Mouse (Mus musculus) heart, embryonic 10.5 days (tissue): ENCODE results near the gene Vstm2b. TPM values are rescaled to one million over a fixed set of nuclear protein-coding genes. Genes with fewer than 3 reads are reported as not detected.

Source experiments
- DNase-seq: peaks from one replicate; pipeline ENCODE4 v3.0.0-alpha.2; 2017; ENCODE audit warnings: low spot score
- H3K27ac ChIP-seq: fragments of 300-500 bp; sonication (generic); 2 replicates; pipeline ENCODE4 v1.5.1; 2016; ENCODE audit warnings: mild to moderate bottlenecking
- H3K27me3 ChIP-seq: fragments of 300-500 bp; sonication (generic); 2 replicates; pipeline ENCODE4 v1.6.1; 2016; ENCODE audit warnings: mild to moderate bottlenecking; ENCODE audit not compliant: poor library complexity, insufficient read depth, severe bottlenecking
- H3K36me3 ChIP-seq: fragments of 300-500 bp; sonication (generic); 2 replicates; pipeline ENCODE4 v1.6.1; 2016; ENCODE audit warnings: mild to moderate bottlenecking, moderate library complexity
- H3K4me1 ChIP-seq: fragments of 300-500 bp; sonication (generic); 2 replicates; pipeline ENCODE4 v1.6.1; 2016; ENCODE audit warnings: mild to moderate bottlenecking
- H3K4me3 ChIP-seq: fragments of 300-500 bp; sonication (generic); 2 replicates; pipeline ENCODE4 v1.5.1; 2016; ENCODE audit warnings: mild to moderate bottlenecking, moderate library complexity
- H3K9me3 ChIP-seq: fragments of 300-500 bp; sonication (generic); 2 replicates; pipeline ENCODE4 v1.6.1; 2016; ENCODE audit warnings: mild to moderate bottlenecking, moderate library complexity
- WGBS: fragments of 180-500 bp; shearing (Covaris S2); methylation state at CpG from one replicate; pipeline ENCODE4 v1.1.7; 2016; 5-methylcytosine and 5-hydroxymethylcytosine counted together
- polyA plus RNA-seq: library from polyadenylated mRNA; unstranded; fragments of >200 nt; fragmentation: Nextera tagmentation; extraction: Ambion mirVana; gene quantifications from 2 replicates; pipeline ENCODE4 v1.2.1, GENCODE M21; 2016

Vstm2b gene
- polyA plus RNA-seq, result 0.84 and 1.9 TPM in 2 replicates

GRCm38 (mm10) chr7:40898096-40898710 is at the start of gene Vstm2b:
Gene Vstm2b (plus strand): TSS chr7:40898328.
- DNase-seq, result no peak
- 3% methylated on average over 34 of the region's 35 CpGs for WGBS
- peak within 1 kb of the TSS; percentile 67 for H3K4me3 ChIP-seq
- peak within 1 kb of the TSS; percentile 44; the same call in 1 of the 2 replicates for H3K27ac ChIP-seq
- peaks cover 86% of the 10 kb centered on the region for H3K27me3 ChIP-seq
- no peaks in the 10 kb centered on the region for H3K36me3 ChIP-seq
- peaks cover 30% of the 10 kb centered on the region for H3K4me1 ChIP-seq
- H3K9me3 ChIP-seq, result no peaks in the 10 kb centered on the region

- Histone ChIP-seq H3K27ac (no peak overlapping the region), H3K27me3 (no peaks in the 10 kb centered on the region), H3K36me3 (no peaks in the 10 kb centered on the region), H3K4me3 (no peak overlapping the region), H3K4me1 (no peaks in the 10 kb centered on the region), H3K9me3 (no peaks in the 10 kb centered on the region)
- DNase-seq, result no peak
- WGBS, result 82% methylated on average over 7 of the region's 7 CpGs
Observed at GRCm38 (mm10) chr7:40856088-40856625, 42.0 kb upstream of the Vstm2b start.

- DNase-seq, result no peak
Observed at GRCm38 (mm10) chr7:40873380-40873990, 24.6 kb upstream of the Vstm2b start.

GRCm38 (mm10) chr7:40884855-40885489 is 13.2 kb upstream of the Vstm2b start:
- no peaks in the 10 kb centered on the region for H3K36me3 ChIP-seq
- H3K4me1 ChIP-seq, result no peaks in the 10 kb centered on the region
- DNase-seq, result no peak
- no peak overlapping the region for H3K27ac ChIP-seq
- H3K27me3 ChIP-seq, result no peaks in the 10 kb centered on the region
- no peak overlapping the region for H3K4me3 ChIP-seq
- no peaks in the 10 kb centered on the region for H3K9me3 ChIP-seq
- 59% methylated on average over 8 of the region's 8 CpGs for WGBS

More at GRCm38 (mm10) chr7:40873380-40873990, 24.6 kb upstream of the Vstm2b start:
- no peaks in the 10 kb centered on the region for H3K36me3 ChIP-seq
- H3K27ac ChIP-seq, result no peak overlapping the region
- no peaks in the 10 kb centered on the region for H3K9me3 ChIP-seq
- 0 out of 2 replicates have a peak, but pooled peaks cover under 1% of the 10 kb centered on the region for H3K4me1 ChIP-seq
- no peaks in the 10 kb centered on the region for H3K27me3 ChIP-seq
- 71% methylated on average over 7 of the region's 7 CpGs for WGBS
- H3K4me3 ChIP-seq, result no peak overlapping the region

GRCm38 (mm10) chr7:40888358-40888757 is 9.8 kb upstream of the Vstm2b start:
- no peak for DNase-seq
- Histone ChIP-seq H3K27ac (no peak overlapping the region), H3K27me3 (0 out of 2 replicates have a peak, but pooled peaks cover under 1% of the 10 kb centered on the region), H3K4me3 (no peak overlapping the region), H3K9me3 (no peaks in the 10 kb centered on the region), H3K4me1 (no peaks in the 10 kb centered on the region), H3K36me3 (no peaks in the 10 kb centered on the region)
- WGBS, result 77% methylated on average over 3 of the region's 3 CpGs

- DNase-seq, result no peak
- Histone ChIP-seq H3K4me1 (peaks cover 23% of the 10 kb centered on the region), H3K36me3 (no peaks in the 10 kb centered on the region), H3K27me3 (peaks cover 74% of the 10 kb centered on the region), H3K9me3 (no peaks in the 10 kb centered on the region), H3K27ac (no peak overlapping the region), H3K4me3 (no peak overlapping the region)
- 52% methylated on average over 4 of the region's 4 CpGs for WGBS
Observed at GRCm38 (mm10) chr7:40896964-40897363, 1.2 kb upstream of the Vstm2b start.

GRCm38 (mm10) chr7:40898711-40899375 is 715 bp downstream of the Vstm2b start:
- Histone ChIP-seq H3K36me3 (no peaks in the 10 kb centered on the region), H3K4me1 (peaks cover 30% of the 10 kb centered on the region), H3K4me3 (peak overlapping the region; percentile 67), H3K27me3 (peaks cover 88% of the 10 kb centered on the region), H3K27ac (peak overlapping the region; percentile 44; the same call in 1 of the 2 replicates), H3K9me3 (no peaks in the 10 kb centered on the region)
- no peak for DNase-seq
- WGBS, result 1% methylated on average over 64 of the region's 70 CpGs

GRCm38 (mm10) chr7:40899376-40900265 is 1.5 kb downstream of the Vstm2b start:
- Histone ChIP-seq H3K4me1 (peaks cover 30% of the 10 kb centered on the region), H3K27ac (peak overlapping the region; percentile 44; the same call in 1 of the 2 replicates), H3K9me3 (no peaks in the 10 kb centered on the region), H3K4me3 (peak overlapping the region; percentile 67), H3K27me3 (peaks cover 92% of the 10 kb centered on the region), H3K36me3 (no peaks in the 10 kb centered on the region)
- WGBS, result under 1% methylated on average over 60 of the region's 61 CpGs
- no peak for DNase-seq

GRCm38 (mm10) chr7:40901201-40901600 is 3.1 kb downstream of the Vstm2b start:
- H3K4me1 ChIP-seq, result peaks cover 30% of the 10 kb centered on the region
- H3K27me3 ChIP-seq, result peaks cover 81% of the 10 kb centered on the region
- WGBS, result 1% methylated on average over 16 of the region's 16 CpGs
- peak; percentile 78 for DNase-seq
- H3K27ac ChIP-seq, result no peak overlapping the region
- no peaks in the 10 kb centered on the region for H3K36me3 ChIP-seq
- no peak overlapping the region for H3K4me3 ChIP-seq
- H3K9me3 ChIP-seq, result no peaks in the 10 kb centered on the region

- Histone ChIP-seq H3K36me3 (no peaks in the 10 kb centered on the region), H3K4me3 (peak overlapping the region; percentile 45), H3K4me1 (peaks cover 30% of the 10 kb centered on the region), H3K9me3 (no peaks in the 10 kb centered on the region), H3K27me3 (peaks cover 68% of the 10 kb centered on the region), H3K27ac (no peak overlapping the region)
- DNase-seq, result no peak
- WGBS, result 8% methylated on average over 28 of the region's 28 CpGs
Observed at GRCm38 (mm10) chr7:40902506-40902905, 4.4 kb downstream of the Vstm2b start.

GRCm38 (mm10) chr7:40906484-40906883 is 8.4 kb downstream of the Vstm2b start:
- Histone ChIP-seq H3K4me3 (no peak overlapping the region), H3K9me3 (no peaks in the 10 kb centered on the region), H3K4me1 (peaks cover 7% of the 10 kb centered on the region), H3K36me3 (no peaks in the 10 kb centered on the region), H3K27me3 (peaks cover 28% of the 10 kb centered on the region), H3K27ac (no peak overlapping the region)
- 72% methylated on average over 1 of the region's 1 CpGs for WGBS
- DNase-seq, result no peak

- H3K27ac ChIP-seq, result no peak overlapping the region
- H3K9me3 ChIP-seq, result no peaks in the 10 kb centered on the region
- no peaks in the 10 kb centered on the region for H3K36me3 ChIP-seq
- no peak overlapping the region for H3K4me3 ChIP-seq
- peak; percentile 57 for DNase-seq
- WGBS, result 64% methylated on average over 3 of the region's 3 CpGs
- H3K4me1 ChIP-seq, result no peaks in the 10 kb centered on the region
- H3K27me3 ChIP-seq, result no peaks in the 10 kb centered on the region
Observed at GRCm38 (mm10) chr7:40916761-40917160, 18.6 kb downstream of the Vstm2b start.
